Mouse (Mus musculus): Measurements from ENCODE around the gene Cdipt. TPM values are rescaled to one million over a fixed set of nuclear protein-coding genes. Genes with fewer than 3 reads are reported as not detected.

The Cdipt gene
- total RNA-seq, 2 experiments from 2014 or later, result 46.1 to 56.7 TPM

- ATAC-seq (ENCODE audit: poor library complexity, severe bottlenecking), result no peak
Observed at GRCm38 (mm10) chr7:127012374-127012773, 36.7 kb downstream of the Cdipt start.

DNA sequence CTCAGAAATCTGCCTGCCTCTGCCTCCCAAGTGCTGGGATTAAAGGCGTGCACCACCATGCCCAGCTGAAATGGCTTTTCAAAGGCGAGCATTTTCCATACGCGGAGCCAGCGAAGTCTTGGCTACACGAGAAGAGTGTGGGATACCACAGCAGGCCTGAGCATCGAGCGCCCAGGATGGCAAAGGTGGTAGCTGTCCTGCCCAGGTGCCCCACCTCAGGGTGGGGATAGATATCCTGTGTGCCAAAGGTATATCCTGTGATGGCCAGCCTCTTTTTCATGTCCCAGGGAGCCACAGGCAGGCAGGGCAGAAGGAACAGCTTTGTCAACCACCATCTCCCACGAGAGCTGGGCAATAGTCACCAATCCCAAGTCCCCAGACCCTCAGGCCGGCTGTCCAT lies 37.1 kb downstream of the Cdipt start:
- ATAC-seq (ENCODE audit: poor library complexity, severe bottlenecking), result no peak

DNA sequence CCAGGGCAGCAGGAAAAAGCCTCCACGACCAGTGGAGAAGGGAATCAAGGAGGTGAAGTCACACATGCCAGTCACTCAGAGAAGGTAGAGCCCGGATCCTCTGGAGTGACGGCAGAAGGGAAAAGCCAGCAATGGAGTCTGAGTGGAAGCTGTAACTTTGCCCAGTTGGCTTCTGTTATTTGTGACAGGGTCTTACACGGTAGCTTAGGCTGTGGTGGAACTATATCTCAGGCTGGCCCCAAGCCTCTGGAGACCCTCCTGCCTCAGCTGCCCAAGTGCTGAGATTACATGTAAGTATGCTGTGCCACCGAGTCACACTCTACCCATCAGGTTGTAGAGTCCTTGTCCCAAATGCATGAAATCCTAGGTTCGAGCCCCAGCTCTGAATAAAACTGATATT lies 37.7 kb downstream of the Cdipt start:
- no peak for ATAC-seq (ENCODE audit: poor library complexity, severe bottlenecking)

DNA sequence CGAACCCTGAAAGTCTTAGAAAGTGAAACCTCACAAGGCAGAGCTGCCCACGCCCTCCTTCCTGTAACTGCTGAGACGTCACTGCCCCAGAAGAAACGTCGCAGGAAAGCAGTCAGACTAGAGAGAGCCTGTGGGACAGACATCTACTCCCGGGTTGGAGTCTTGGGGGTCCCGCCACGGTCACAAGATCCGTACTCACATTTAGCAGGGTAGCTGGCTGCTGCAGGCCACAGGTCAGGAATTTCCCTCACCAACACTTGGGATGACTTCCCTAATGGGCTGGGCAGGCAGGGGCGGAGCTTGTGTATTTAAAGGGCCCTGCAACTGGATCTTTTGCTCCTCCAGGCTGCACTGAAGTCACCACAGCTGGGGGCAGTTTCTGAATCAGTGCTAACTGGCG lies 38.6 kb downstream of the Cdipt start, which contains the start of gene Mvp:
TSS of gene Mvp (minus strand) at position 302 of the 400 bp plus-strand sequence.
- peak; percentile 37 for ATAC-seq (ENCODE audit: poor library complexity, severe bottlenecking)

DNA sequence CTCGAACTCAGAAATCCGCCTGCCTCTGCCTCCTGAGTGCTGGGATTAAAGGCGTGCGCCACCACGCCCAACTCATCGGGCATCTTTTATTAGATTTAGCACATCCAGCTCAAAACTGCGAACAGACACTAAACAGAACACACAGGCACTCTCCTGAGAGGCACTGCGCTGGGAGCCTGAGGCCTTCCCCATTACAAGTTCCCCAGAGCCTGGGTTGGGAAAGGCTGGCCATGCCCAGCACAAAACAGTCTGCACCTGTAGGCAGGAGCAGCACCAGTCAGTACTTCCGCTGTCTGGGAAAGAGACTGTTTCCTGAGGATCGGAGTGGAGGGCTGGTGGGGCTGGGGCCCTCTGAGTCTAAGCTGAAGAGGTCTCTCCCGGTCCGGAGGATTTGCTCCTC lies 39.3 kb downstream of the Cdipt start:
- no peak for ATAC-seq (ENCODE audit: poor library complexity, severe bottlenecking)

GRCm38 (mm10) chr7:127016081-127016480 lies 40.4 kb downstream of the Cdipt start:
- peak; percentile 59 for ATAC-seq (ENCODE audit: poor library complexity, severe bottlenecking)

GRCm38 (mm10) chr7:127016481-127016485 lies 40.6 kb downstream of the Cdipt start, which contains the start of gene Pagr1b:
Gene Pagr1b (minus strand): TSS chr7:127016484.
- ATAC-seq (ENCODE audit: poor library complexity, severe bottlenecking), result no peak

- ATAC-seq (ENCODE audit: poor library complexity, severe bottlenecking), result peak; percentile 58
Observed at GRCm38 (mm10) chr7:127016486-127016938, 40.8 kb downstream of the Cdipt start.

GRCm38 (mm10) chr7:127016971-127017949 lies 41.5 kb downstream of the Cdipt start, which contains the start of gene Pagr1a:
Gene Pagr1a (minus strand): TSS chr7:127017352.
- peak; percentile 63 for ATAC-seq (ENCODE audit: poor library complexity, severe bottlenecking)

DNA sequence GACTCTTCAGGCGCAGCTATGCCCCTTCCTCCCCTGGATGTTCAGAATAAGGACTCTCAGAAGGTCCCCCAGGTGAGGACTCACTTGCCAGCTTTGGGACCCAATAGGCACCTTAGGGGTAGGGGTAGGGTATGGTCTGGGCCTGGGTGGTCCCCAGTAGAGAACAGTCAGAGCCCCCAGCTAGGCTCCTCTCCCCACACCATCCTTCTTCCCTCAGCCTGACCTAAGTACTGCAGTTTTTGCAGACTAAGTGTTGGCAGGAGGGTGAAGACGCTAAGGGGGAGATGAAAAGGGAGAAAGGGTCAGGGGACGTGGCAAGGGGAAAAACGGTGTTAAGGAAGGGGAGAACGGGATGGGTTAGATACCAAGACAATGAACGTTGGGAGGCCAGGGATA lies 42.2 kb downstream of the Cdipt start:
- ATAC-seq (ENCODE audit: poor library complexity, severe bottlenecking), result no peak

- ATAC-seq (ENCODE audit: poor library complexity, severe bottlenecking), result no peak
Observed at GRCm38 (mm10) chr7:127018416-127019305, 42.9 kb downstream of the Cdipt start.

DNA sequence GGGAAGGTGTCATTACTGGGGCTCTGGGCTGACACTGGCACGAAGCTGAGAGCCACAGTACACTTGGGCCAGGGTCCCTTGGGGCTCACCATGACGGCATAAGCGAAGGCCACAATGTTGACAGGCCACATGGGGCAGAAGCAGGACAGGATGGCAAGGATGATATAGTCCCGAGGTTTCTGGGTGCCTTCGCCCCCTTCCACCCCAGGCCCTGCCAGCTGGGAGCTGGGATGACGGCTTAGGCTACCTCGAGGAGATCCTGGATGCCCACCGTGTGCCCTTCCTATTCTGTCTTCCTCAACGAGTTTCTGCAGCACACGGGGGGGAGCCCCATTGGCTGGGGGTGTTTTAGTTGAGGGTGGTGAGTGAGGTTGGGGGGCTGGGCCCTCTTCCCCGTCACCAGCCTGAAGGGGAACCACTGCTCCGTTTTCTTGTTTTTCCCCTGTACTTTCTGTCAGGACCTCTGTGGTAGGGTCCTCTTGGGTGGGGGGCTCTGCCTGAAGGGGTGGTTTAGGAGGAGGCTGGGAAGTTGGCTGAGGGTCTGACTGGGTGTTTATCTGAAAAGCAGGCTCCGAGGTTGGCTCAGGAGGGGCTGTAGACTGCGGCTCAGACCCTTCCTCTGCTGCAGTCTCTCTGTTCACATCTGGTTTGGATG lies 43.7 kb downstream of the Cdipt start:
- ATAC-seq (ENCODE audit: poor library complexity, severe bottlenecking), result no peak

DNA sequence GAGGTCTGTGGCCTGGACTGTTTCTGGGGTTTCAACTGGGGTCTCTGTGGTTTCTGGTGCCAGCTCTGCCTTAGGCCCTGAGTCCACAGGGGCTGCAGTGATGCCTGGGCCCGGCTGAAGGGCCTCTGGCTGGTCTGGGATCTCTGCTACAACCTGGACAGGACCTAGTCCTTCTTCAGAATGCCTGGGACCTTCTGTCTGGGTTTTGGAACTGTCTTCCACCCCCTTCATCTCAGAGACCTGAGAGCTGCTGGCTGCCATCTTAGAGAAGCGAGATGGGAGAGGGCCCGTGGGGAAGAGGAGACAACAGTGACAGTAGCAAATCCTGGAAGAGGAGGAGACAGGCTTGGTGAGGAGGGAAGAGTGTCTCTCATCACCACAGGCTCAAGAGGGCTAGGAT lies 44.3 kb downstream of the Cdipt start:
- no peak for ATAC-seq (ENCODE audit: poor library complexity, severe bottlenecking)

DNA sequence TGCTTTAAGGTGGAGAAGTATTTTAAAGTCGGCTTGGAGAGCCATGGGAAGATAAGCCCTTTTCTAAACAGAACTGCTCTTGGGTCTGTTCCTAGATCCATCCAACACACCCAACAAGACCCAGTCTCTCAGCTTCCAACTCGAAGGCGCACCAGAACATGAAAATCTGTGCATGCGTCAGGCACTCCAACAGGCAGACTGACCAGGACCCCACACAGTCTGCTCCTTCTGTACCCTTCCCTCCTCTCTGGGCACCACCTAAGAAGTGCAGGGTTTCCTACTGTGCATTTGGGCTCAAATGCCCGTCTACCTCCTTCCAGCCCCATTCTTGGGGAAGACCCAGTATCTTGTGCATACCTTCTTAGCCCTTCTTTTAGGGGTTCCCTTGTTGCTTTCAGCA lies 44.8 kb downstream of the Cdipt start:
- ATAC-seq (ENCODE audit: poor library complexity, severe bottlenecking), result no peak

- ATAC-seq (ENCODE audit: poor library complexity, severe bottlenecking), result no peak
Observed at GRCm38 (mm10) chr7:127020901-127021562, 45.3 kb downstream of the Cdipt start, which contains the start of the genes Gm42742 and Prrt2. Gene Gm42742 (minus strand): TSS chr7:127021097. Gene Prrt2 (minus strand): TSS chr7:127021211.

- no peak for ATAC-seq (ENCODE audit: poor library complexity, severe bottlenecking)
Observed at GRCm38 (mm10) chr7:127021563-127022527, 46.1 kb downstream of the Cdipt start.

DNA sequence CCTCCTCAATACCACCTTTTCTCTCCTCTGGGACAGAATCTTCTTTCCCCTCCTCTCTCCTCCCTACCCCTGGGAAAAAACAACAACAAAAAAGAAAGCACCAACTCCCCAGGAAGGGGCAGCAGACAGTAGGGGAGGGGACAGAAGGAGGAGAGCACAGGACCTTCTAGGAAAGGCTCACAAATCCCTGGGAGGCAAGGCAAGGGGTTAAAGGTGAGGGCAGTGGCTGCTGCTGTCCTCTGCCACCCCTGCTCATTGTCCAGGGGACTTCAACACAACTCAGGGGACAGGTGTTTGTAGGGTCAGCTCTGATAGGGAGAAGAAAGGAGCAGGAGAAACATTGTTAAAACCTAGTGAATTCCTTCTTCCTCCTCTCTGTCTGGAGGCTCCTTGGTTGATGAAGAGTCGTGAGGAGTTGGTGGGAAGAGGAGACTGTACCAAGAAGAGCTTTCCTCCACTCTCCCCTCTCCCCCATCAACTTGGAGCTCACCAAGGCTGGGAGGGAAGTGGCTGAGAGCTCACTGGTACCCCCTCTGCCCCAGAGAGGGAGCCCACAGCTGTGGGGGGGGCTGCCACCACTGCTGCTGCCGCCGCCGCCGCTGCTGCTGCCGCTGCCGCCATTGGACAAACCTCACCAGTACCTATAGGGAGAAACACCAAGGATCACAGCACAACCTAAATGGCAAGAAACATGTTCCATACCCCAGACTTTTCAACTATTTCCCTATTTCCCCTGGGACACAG lies 47.0 kb downstream of the Cdipt start:
- no peak for ATAC-seq (ENCODE audit: poor library complexity, severe bottlenecking)

DNA sequence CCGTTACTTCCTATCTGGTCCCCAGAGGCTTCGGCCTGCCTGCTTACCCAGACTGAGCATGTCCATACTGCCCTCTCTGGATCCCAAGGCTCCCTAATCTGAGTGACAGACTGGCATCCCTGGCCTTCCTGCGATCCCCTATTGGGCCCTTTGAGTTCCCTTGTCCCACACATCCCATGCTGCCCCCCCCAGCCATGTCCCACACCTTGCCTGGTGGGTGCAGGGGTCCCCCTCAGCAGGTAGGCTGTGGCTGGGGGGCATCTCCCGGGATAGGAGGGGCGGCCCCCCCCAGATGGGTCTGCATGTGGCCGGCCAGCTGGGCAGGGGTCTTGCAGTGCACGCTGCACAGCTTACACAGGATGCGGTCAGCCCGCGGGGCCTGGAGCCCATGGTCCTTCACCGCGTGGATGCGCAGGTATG lies 47.6 kb downstream of the Cdipt start:
- ATAC-seq (ENCODE audit: poor library complexity, severe bottlenecking), result no peak
